In genomic region chr4:119937876-119938275, GRCm38 (mm10) we compare ENCODE assay signal across 8 mouse cellular contexts.
DNase-seq lines count a peak whose midpoint lies in the region; ATAC-seq lines count a peak whose summit lies in the region.

No protein-coding gene starts in this region.

- no peak overlapping the region for H3K9ac ChIP-seq in stomach, embryonic 16.5 days (ENCODE audit: low read length)

- 47% methylated on average over 7 of the region's 7 CpGs for WGBS in stomach, embryonic 16.5 days

- no peak overlapping the region for H3K4me3 ChIP-seq in stomach, embryonic 16.5 days (replicated peaks; ENCODE audit: low read length)

- intact Hi-C loops in left cerebral cortex, postnatal 25 days (cut with DNase I): no loop called here

- ATAC-seq in stomach, embryonic 16.5 days (ENCODE audit: insufficient read depth, low FRiP score): peak; percentile 71

- no peaks in the 10 kb centered on the region for H3K36me3 ChIP-seq in stomach, embryonic 16.5 days (ENCODE audit: control insufficient read depth, insufficient read depth, low read length)

- peak overlapping the region; percentile 8; the same call in 1 of the 2 replicates for H3K27ac ChIP-seq in stomach, embryonic 16.5 days (ENCODE audit: low read length)

- H3K27me3 ChIP-seq in stomach, embryonic 16.5 days (ENCODE audit: control insufficient read depth, insufficient read depth, low read length): no peaks in the 10 kb centered on the region

- no peaks in the 10 kb centered on the region for H3K9me3 ChIP-seq in stomach, embryonic 16.5 days (replicated peaks; ENCODE audit: control insufficient read depth, low read length)

- 0 out of 2 replicates have a peak, but pooled peaks cover 3% of the 10 kb centered on the region for H3K4me1 ChIP-seq in stomach, embryonic 16.5 days (ENCODE audit: control insufficient read depth, insufficient read depth, low read length)

- peak; percentile 42 to 64 for DNase-seq in adrenal gland, adult (ENCODE audit: inconsistent age in 2 of 2, low spot score in 1 of 2)
- no peak for DNase-seq in adrenal gland, postnatal 4 days (ENCODE audit: low spot score in 2 of 2)
- DNase-seq in adrenal gland, postnatal 36 days: peak; percentile 33 to 54
- peak; percentile 74 to 76 for DNase-seq in frontal cortex, adult 2 months (ENCODE audit: extremely low spot score in 1 of 2, low spot score in 1 of 2)
- peak; percentile 44 to 62 for DNase-seq in kidney, adult 8-10 months
- peak; percentile 55 to 80 for DNase-seq in left cerebral cortex, postnatal 25 days (ENCODE audit: low spot score in 2 of 2)
- DNase-seq in embryo, embryonic 10.5 days (ENCODE audit: low spot score): no peak

- H3K4me2 ChIP-seq in stomach, embryonic 16.5 days (ENCODE audit: low read depth, low read length): no peak overlapping the region

Comparison
In these comparisons a context has a peak if more than half of its experiments do, and no peak if none do; other contexts are left out.
1. DNase-seq: peak in adrenal gland, adult (2 of 2), adrenal gland, postnatal 36 days (2 of 2), frontal cortex, adult 2 months (2 of 2), kidney, adult 8-10 months (2 of 2) and left cerebral cortex, postnatal 25 days (2 of 2); none in adrenal gland, postnatal 4 days (0 of 2) and embryo, embryonic 10.5 days (single experiment).